Mouse (Mus musculus): ENCODE measurements around the gene Osbp2. TPM values are rescaled to one million over a fixed set of nuclear protein-coding genes. Genes with fewer than 3 reads are reported as not detected.

The Osbp2 gene
- polyA plus RNA-seq, 1 experiment from 2014 or later, result 1.6 TPM

GRCm38 (mm10) chr11:3679771-3680170, 183.9 kb downstream of the Osbp2 start:
- ATAC-seq (replicated peaks; ENCODE audit: extremely low read depth, insufficient read depth, low FRiP score), result no peak
- peaks cover 66% of the 10 kb centered on the region for H3K36me3 ChIP-seq (ENCODE audit: control insufficient read depth, insufficient read depth)
- H3K4me3 ChIP-seq (ENCODE audit: low read length), result no peak overlapping the region

GRCm38 (mm10) chr11:3677204-3677603, 186.5 kb downstream of the Osbp2 start:
- no peak for ATAC-seq (replicated peaks; ENCODE audit: extremely low read depth, insufficient read depth, low FRiP score)

More at GRCm38 (mm10) chr11:3679771-3680170, 183.9 kb downstream of the Osbp2 start:
- H3K9ac ChIP-seq (ENCODE audit: low read length), result no peak overlapping the region
- no peaks in the 10 kb centered on the region for H3K27me3 ChIP-seq (ENCODE audit: control insufficient read depth, insufficient read depth, low read length)
- 93% methylated on average over 3 of the region's 3 CpGs for WGBS
- no peaks in the 10 kb centered on the region for H3K4me1 ChIP-seq (ENCODE audit: control insufficient read depth, insufficient read depth, low read length)
- H3K9me3 ChIP-seq (replicated peaks; ENCODE audit: control insufficient read depth, low read length), result no peaks in the 10 kb centered on the region
- H3K27ac ChIP-seq (ENCODE audit: low read length), result no peak overlapping the region
- no peak overlapping the region for H3K4me2 ChIP-seq (ENCODE audit: low read depth, low read length)

DNA sequence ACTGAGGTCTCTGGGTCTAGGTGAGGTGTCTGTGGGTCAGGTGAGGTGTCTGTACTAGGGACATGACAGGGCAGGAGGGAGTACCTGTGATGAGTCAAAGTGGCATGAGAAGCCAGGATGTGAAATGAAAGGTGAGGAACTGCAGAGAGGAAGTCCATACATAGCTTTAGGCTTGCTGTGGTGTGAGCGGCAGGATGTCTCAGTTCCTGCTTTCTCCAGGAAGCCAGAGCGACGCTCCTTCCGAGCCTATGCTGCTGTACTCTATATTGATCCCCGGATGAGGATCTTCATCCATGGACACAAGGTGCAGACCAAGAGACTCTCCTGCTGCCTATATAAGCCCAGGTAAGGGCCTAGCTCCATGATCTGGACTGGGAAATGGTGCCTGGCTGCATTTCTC, 187.3 kb downstream of the Osbp2 start:
- Histone ChIP-seq H3K27ac (ENCODE audit: low read length) (no peak overlapping the region), H3K36me3 (ENCODE audit: control insufficient read depth, insufficient read depth) (peaks cover 76% of the 10 kb centered on the region), H3K9me3 (replicated peaks; ENCODE audit: control insufficient read depth, low read length) (no peaks in the 10 kb centered on the region), H3K4me2 (ENCODE audit: low read depth, low read length) (no peak overlapping the region), H3K9ac (ENCODE audit: low read length) (no peak overlapping the region), H3K4me1 (ENCODE audit: control insufficient read depth, insufficient read depth, low read length) (no peaks in the 10 kb centered on the region), H3K27me3 (ENCODE audit: control insufficient read depth, insufficient read depth, low read length) (no peaks in the 10 kb centered on the region), H3K4me3 (ENCODE audit: low read length) (no peak overlapping the region)
- ATAC-seq (replicated peaks; ENCODE audit: extremely low read depth, insufficient read depth, low FRiP score), result no peak
- 76% methylated on average over 5 of the region's 5 CpGs for WGBS

More at GRCm38 (mm10) chr11:3677204-3677603, 186.5 kb downstream of the Osbp2 start:
- Histone ChIP-seq H3K27ac (ENCODE audit: low read length) (no peak overlapping the region), H3K36me3 (ENCODE audit: control insufficient read depth, insufficient read depth) (peaks cover 72% of the 10 kb centered on the region), H3K9ac (ENCODE audit: low read length) (no peak overlapping the region), H3K9me3 (replicated peaks; ENCODE audit: control insufficient read depth, low read length) (no peaks in the 10 kb centered on the region), H3K4me2 (ENCODE audit: low read depth, low read length) (no peak overlapping the region), H3K27me3 (ENCODE audit: control insufficient read depth, insufficient read depth, low read length) (no peaks in the 10 kb centered on the region), H3K4me1 (ENCODE audit: control insufficient read depth, insufficient read depth, low read length) (no peaks in the 10 kb centered on the region), H3K4me3 (ENCODE audit: low read length) (no peak overlapping the region)
- WGBS, result 75% methylated on average over 6 of the region's 6 CpGs

DNA sequence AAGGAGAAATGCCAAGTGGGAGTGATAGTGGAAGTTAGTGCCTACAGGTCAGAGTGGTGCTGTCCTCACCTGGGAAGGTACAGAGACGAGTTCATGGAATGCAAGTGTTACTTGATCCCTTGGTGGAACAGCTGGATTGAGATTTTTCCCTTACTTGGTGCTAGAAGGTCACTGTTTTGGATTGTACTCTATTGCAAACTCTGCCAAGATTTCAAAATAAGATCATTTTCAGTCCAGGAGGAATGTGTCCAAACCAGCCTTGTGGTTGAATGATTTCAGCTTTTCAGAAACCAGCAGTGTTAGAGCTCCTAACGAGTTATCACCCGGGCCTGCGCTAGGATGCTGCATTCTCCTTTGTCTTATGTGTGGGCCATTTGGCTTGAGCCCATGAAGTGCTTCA, 189.2 kb downstream of the Osbp2 start:
- no peaks in the 10 kb centered on the region for H3K9me3 ChIP-seq (replicated peaks; ENCODE audit: control insufficient read depth, low read length)
- no peak for ATAC-seq (replicated peaks; ENCODE audit: extremely low read depth, insufficient read depth, low FRiP score)
- peaks cover 72% of the 10 kb centered on the region for H3K36me3 ChIP-seq (ENCODE audit: control insufficient read depth, insufficient read depth)
- no peak overlapping the region for H3K4me3 ChIP-seq (ENCODE audit: low read length)
- no peak overlapping the region for H3K9ac ChIP-seq (ENCODE audit: low read length)
- no peak overlapping the region for H3K4me2 ChIP-seq (ENCODE audit: low read depth, low read length)
- H3K4me1 ChIP-seq (ENCODE audit: control insufficient read depth, insufficient read depth, low read length), result no peaks in the 10 kb centered on the region
- no peaks in the 10 kb centered on the region for H3K27me3 ChIP-seq (ENCODE audit: control insufficient read depth, insufficient read depth, low read length)
- 77% methylated on average over 4 of the region's 4 CpGs for WGBS
- H3K27ac ChIP-seq (ENCODE audit: low read length), result no peak overlapping the region

DNA sequence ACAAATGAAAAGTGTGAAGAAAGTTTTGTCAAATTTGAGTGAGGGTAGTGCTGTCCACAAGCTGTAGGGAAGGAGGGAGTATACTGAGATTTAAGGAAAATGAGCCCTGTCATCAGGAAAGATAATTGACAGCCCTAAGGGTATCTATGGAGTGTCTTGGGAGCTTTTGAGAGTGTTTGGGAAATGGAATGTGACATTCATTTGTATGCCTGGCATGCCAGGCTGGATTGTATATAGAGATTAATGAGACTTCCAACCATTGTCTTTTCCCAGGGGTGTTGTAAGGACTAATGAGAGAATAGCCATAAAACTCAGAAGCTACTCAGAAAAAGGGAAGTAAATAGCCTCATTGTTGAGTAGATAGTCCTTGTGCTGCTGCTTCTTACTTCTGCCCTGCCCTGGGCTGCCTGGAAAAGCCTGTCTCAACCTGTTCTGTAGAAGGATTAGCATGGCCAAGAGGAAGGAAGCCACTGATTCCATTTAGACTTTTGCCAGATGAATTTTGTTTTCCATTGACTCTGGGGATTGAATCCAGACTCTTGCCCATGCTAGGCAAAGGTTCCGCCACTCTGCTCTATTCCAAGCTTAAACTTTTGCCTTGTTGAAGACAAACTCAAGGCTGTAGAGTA, 192.6 kb downstream of the Osbp2 start:
- Histone ChIP-seq H3K27me3 (ENCODE audit: control insufficient read depth, insufficient read depth, low read length) (no peaks in the 10 kb centered on the region), H3K27ac (ENCODE audit: low read length) (no peak overlapping the region), H3K9ac (ENCODE audit: low read length) (no peak overlapping the region), H3K36me3 (ENCODE audit: control insufficient read depth, insufficient read depth) (peaks cover 58% of the 10 kb centered on the region), H3K9me3 (replicated peaks; ENCODE audit: control insufficient read depth, low read length) (no peaks in the 10 kb centered on the region), H3K4me1 (ENCODE audit: control insufficient read depth, insufficient read depth, low read length) (no peaks in the 10 kb centered on the region), H3K4me2 (ENCODE audit: low read depth, low read length) (no peak overlapping the region), H3K4me3 (ENCODE audit: low read length) (no peak overlapping the region)
- ATAC-seq (replicated peaks; ENCODE audit: extremely low read depth, insufficient read depth, low FRiP score), result no peak
- WGBS, result 95% methylated on average over 1 of the region's 1 CpGs

DNA sequence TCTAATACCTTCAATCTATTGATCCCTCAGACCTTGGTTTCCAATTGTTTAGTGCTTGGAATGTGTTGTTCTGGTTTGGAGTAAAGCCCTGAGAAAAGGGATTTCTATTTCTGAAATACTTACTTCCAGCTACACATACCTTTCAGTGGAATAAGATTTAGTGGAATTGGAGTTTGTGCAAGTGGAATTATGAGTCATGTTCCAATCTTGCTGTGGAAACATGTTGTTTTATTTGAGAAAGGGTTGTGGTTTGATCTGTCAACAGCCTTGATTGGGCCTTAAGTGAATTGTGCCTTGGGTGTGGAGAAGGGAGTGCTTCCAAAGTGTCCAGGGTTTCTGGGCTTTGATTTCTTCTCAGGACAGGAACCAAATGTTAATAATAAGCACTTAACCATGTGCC, 193.9 kb downstream of the Osbp2 start:
- H3K4me2 ChIP-seq (ENCODE audit: low read depth, low read length), result no peak overlapping the region
- no peaks in the 10 kb centered on the region for H3K4me1 ChIP-seq (ENCODE audit: control insufficient read depth, insufficient read depth, low read length)
- H3K4me3 ChIP-seq (ENCODE audit: low read length), result no peak overlapping the region
- no peaks in the 10 kb centered on the region for H3K9me3 ChIP-seq (replicated peaks; ENCODE audit: control insufficient read depth, low read length)
- no peak overlapping the region for H3K27ac ChIP-seq (ENCODE audit: low read length)
- H3K9ac ChIP-seq (ENCODE audit: low read length), result no peak overlapping the region
- no peak for ATAC-seq (replicated peaks; ENCODE audit: extremely low read depth, insufficient read depth, low FRiP score)
- peaks cover 55% of the 10 kb centered on the region for H3K36me3 ChIP-seq (ENCODE audit: control insufficient read depth, insufficient read depth)
- H3K27me3 ChIP-seq (ENCODE audit: control insufficient read depth, insufficient read depth, low read length), result no peaks in the 10 kb centered on the region

GRCm38 (mm10) chr11:3668768-3669167, 194.9 kb downstream of the Osbp2 start:
- H3K27me3 ChIP-seq (ENCODE audit: control insufficient read depth, insufficient read depth, low read length), result no peaks in the 10 kb centered on the region
- no peak overlapping the region for H3K9ac ChIP-seq (ENCODE audit: low read length)
- no peaks in the 10 kb centered on the region for H3K9me3 ChIP-seq (replicated peaks; ENCODE audit: control insufficient read depth, low read length)
- H3K4me3 ChIP-seq (ENCODE audit: low read length), result no peak overlapping the region
- H3K4me2 ChIP-seq (ENCODE audit: low read depth, low read length), result no peak overlapping the region
- H3K36me3 ChIP-seq (ENCODE audit: control insufficient read depth, insufficient read depth), result peaks cover 54% of the 10 kb centered on the region
- 94% methylated on average over 2 of the region's 2 CpGs for WGBS
- no peak for ATAC-seq (replicated peaks; ENCODE audit: extremely low read depth, insufficient read depth, low FRiP score)
- H3K27ac ChIP-seq (ENCODE audit: low read length), result no peak overlapping the region
- H3K4me1 ChIP-seq (ENCODE audit: control insufficient read depth, insufficient read depth, low read length), result no peaks in the 10 kb centered on the region

DNA sequence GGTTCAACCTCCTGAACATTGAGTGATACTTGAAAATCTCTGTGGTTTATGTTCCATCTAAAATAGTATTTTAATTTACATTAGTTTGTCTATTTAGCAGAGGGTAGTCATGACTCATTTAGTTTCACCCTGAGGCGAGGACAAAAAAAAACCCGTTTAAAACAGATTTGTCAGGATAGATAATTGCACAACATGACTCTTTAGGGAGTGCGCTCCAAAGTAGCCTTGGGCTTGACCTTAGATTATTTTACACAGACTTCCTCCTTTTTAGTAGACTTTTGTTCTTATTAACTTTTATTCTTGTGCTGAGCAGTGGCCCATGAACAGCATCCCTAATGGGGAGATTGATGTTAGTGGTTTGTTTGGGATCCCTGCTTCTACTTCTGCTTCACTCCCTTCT, 196.2 kb downstream of the Osbp2 start:
- Histone ChIP-seq H3K9ac (ENCODE audit: low read length) (no peak overlapping the region), H3K4me3 (ENCODE audit: low read length) (no peak overlapping the region), H3K36me3 (ENCODE audit: control insufficient read depth, insufficient read depth) (peaks cover 45% of the 10 kb centered on the region), H3K27me3 (ENCODE audit: control insufficient read depth, insufficient read depth, low read length) (no peaks in the 10 kb centered on the region), H3K4me2 (ENCODE audit: low read depth, low read length) (no peak overlapping the region), H3K4me1 (ENCODE audit: control insufficient read depth, insufficient read depth, low read length) (no peaks in the 10 kb centered on the region), H3K9me3 (replicated peaks; ENCODE audit: control insufficient read depth, low read length) (no peaks in the 10 kb centered on the region), H3K27ac (ENCODE audit: low read length) (no peak overlapping the region)
- 89% methylated on average over 3 of the region's 3 CpGs for WGBS
- ATAC-seq (replicated peaks; ENCODE audit: extremely low read depth, insufficient read depth, low FRiP score), result no peak

- no peak overlapping the region for H3K4me3 ChIP-seq (ENCODE audit: low read length)
- H3K9me3 ChIP-seq (replicated peaks; ENCODE audit: control insufficient read depth, low read length), result no peaks in the 10 kb centered on the region
- WGBS, result 91% methylated on average over 2 of the region's 2 CpGs
- no peak overlapping the region for H3K9ac ChIP-seq (ENCODE audit: low read length)
- no peaks in the 10 kb centered on the region for H3K27me3 ChIP-seq (ENCODE audit: control insufficient read depth, insufficient read depth, low read length)
- no peak for ATAC-seq (replicated peaks; ENCODE audit: extremely low read depth, insufficient read depth, low FRiP score)
- H3K27ac ChIP-seq (ENCODE audit: low read length), result no peak overlapping the region
- no peaks in the 10 kb centered on the region for H3K4me1 ChIP-seq (ENCODE audit: control insufficient read depth, insufficient read depth, low read length)
- peaks cover 16% of the 10 kb centered on the region for H3K36me3 ChIP-seq (ENCODE audit: control insufficient read depth, insufficient read depth)
- H3K4me2 ChIP-seq (ENCODE audit: low read depth, low read length), result no peak overlapping the region
These were observed 201.7 kb downstream of the Osbp2 start for GRCm38 (mm10) chr11:3661964-3662363.
